Mouse (Mus musculus) monocyte, adult 59 days (primary cell): ENCODE measurements around the gene Bcl11a. TPM values are rescaled to one million over a fixed set of nuclear protein-coding genes. Genes with fewer than 3 reads are reported as not detected.

ENCODE experiments used
- total RNA-seq, 2 experiments: library from RNA; stranded (reverse); gene quantifications; one replicate each; pipeline ENCODE4 v1.2.4; 2023

The Bcl11a gene
- total RNA-seq = 10 to 100 TPM; 28.6 to 33.3 TPM

GRCm38 (mm10) chr11:24077795-24078705 lies at the start of gene Bcl11a:
Gene Bcl11a, plus strand, starts transcription at chr11:24078056.

GRCm38 (mm10) chr11:24074634-24075104 lies 3.2 kb upstream of the Bcl11a start, which contains the start of gene A830031A19Rik:
Gene A830031A19Rik, minus strand, starts transcription at chr11:24075054.

Other genes with a start within 250 kb of the Bcl11a start
- gene Papolg, start 182.8 kb upstream of the Bcl11a start, total RNA-seq = 10 to 100 TPM; 21.3 to 21.6 TPM
- gene A830031A19Rik, start 3.0 kb upstream of the Bcl11a start, total RNA-seq = not detected